Mouse (Mus musculus): Measurements from ENCODE around the gene Ctse. TPM values are rescaled to one million over a fixed set of nuclear protein-coding genes. Genes with fewer than 3 reads are reported as not detected.

Gene Ctse
- 15.9 and 16.5 TPM in 2 replicates for polyA plus RNA-seq (2015; fragmentation: Nextera tagmentation; extraction: Ambion mirVana)

DNA sequence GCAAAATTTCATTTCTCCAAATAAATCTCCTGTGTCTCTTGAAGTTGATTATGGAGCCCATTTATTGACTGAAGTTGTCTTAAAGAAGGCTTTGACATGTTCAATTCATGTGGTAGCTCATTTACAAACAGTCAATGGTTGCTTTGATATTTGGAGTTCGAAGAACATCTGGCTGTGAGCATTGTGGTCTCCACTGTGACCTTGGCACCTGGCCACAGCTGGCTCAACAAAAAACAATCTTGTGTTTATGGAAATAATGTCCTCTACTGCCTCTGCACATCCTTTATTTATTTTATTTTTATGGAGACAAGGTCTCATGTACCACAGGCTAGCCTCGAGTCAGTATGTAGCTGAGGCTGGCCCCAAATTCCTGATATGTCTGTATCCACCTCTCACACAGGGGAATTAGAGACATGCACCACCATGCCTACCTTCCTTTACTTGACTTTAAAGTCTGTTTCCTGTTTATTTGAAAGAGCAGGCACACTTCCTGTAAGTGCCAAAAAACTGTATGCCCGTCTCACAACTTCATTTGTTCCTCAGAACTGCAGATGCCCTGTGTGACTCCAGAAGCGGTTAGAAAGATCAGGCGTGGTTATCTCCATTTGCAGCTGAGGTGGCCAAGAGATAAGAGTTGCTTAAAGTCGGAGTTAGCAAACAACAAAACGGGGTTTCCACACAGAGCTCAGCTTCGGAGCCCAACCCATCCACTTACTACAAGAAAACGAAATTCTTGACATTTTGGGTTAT is at the start of gene Ctse:
Gene Ctse (plus strand): TSS at position 516 of the 750 bp plus-strand sequence.
- Histone ChIP-seq H3K27ac (no peak within 1 kb of the TSS), H3K4me1 (replicated peaks; ENCODE audit: insufficient read depth, low read length) (no peaks in the 10 kb centered on the region), H3K9ac (ENCODE audit: low read depth, low read length) (no peak within 1 kb of the TSS), H3K27me3 (ENCODE audit: insufficient read depth, low read length) (no peaks in the 10 kb centered on the region), H3K4me3 (replicated peaks; ENCODE audit: low read depth, low read length) (no peak within 1 kb of the TSS), H3K36me3 (ENCODE audit: insufficient read depth, low read length) (no peaks in the 10 kb centered on the region), H3K4me2 (ENCODE audit: low read length) (no peak within 1 kb of the TSS), H3K9me3 (replicated peaks; ENCODE audit: low read length) (no peaks in the 10 kb centered on the region)
- 74% methylated on average over 9 of the region's 9 CpGs for WGBS
- DNase-seq (ENCODE audit: low spot score): no peak
- TF ChIP-seq CTCF (IDR thresholded peaks at IDR 0.05; ENCODE audit: low read depth): no peak
- no peak for ATAC-seq (replicated peaks; ENCODE audit: low FRiP score, low read depth)

DNA sequence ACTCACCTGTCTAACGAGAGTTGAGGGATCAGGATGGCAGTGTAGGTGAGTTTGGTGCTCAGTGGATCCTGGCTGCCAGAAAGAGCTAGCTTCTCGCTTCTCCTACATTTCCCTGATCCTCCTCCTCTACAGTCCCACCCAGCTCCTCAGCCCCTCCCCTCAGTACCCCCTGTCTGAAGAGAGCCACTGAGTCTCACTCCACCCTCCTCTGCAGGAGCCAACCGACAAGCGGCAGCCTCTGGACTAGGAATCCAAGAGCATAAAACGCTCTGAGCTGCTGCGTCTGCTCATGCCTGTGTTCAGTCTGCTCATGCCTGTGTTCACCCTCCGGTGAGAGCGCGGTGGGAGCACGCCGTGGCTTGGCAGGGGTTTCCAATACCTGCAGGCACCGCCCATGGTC is 39.2 kb upstream of the Ctse start, which contains the start of gene Avpr1b:
Gene Avpr1b (plus strand): TSS at position 335 of the 400 bp plus-strand sequence.
- 24% methylated on average over 12 of the region's 12 CpGs for WGBS
- no peak for ATAC-seq (replicated peaks; ENCODE audit: low FRiP score, low read depth)
- H3K4me2 ChIP-seq (ENCODE audit: low read length): peak within 1 kb of the TSS; percentile 21; the same call in 1 of the 2 replicates
- H3K4me3 ChIP-seq (replicated peaks; ENCODE audit: low read depth, low read length): no peak within 1 kb of the TSS
- no peak for DNase-seq (ENCODE audit: low spot score)
- H3K4me1 ChIP-seq (replicated peaks; ENCODE audit: insufficient read depth, low read length): no peaks in the 10 kb centered on the region
- no peak for TF ChIP-seq CTCF (IDR thresholded peaks at IDR 0.05; ENCODE audit: low read depth)
- H3K27me3 ChIP-seq (ENCODE audit: insufficient read depth, low read length): no peaks in the 10 kb centered on the region; the same call in 1 of the 2 replicates
- H3K9me3 ChIP-seq (replicated peaks; ENCODE audit: low read length): no peaks in the 10 kb centered on the region
- peak within 1 kb of the TSS; percentile 27; the same call in 1 of the 2 replicates for H3K9ac ChIP-seq (ENCODE audit: low read depth, low read length)
- no peaks in the 10 kb centered on the region for H3K36me3 ChIP-seq (ENCODE audit: insufficient read depth, low read length)
- no peak within 1 kb of the TSS for H3K27ac ChIP-seq

DNA sequence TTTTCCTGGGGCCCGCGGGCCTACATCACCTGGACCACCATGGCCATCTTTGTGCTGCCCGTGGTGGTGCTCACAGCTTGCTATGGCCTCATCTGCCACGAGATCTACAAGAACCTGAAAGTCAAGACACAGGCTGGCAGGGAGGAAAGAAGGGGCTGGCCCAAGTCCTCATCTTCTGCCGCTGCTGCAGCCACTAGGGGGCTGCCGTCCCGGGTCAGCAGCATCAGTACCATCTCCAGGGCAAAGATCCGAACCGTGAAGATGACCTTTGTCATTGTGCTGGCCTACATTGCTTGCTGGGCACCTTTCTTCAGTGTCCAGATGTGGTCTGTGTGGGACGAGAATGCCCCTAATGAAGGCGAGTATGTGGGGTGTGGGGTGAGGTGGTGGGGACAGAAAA is 37.8 kb upstream of the Ctse start:
- Histone ChIP-seq H3K9me3 (replicated peaks; ENCODE audit: low read length) (no peaks in the 10 kb centered on the region), H3K4me2 (ENCODE audit: low read length) (no peak overlapping the region), H3K9ac (ENCODE audit: low read depth, low read length) (no peak overlapping the region), H3K27me3 (ENCODE audit: insufficient read depth, low read length) (no peaks in the 10 kb centered on the region; the same call in 1 of the 2 replicates), H3K27ac (no peak overlapping the region), H3K4me3 (replicated peaks; ENCODE audit: low read depth, low read length) (no peak overlapping the region), H3K4me1 (replicated peaks; ENCODE audit: insufficient read depth, low read length) (no peaks in the 10 kb centered on the region), H3K36me3 (ENCODE audit: insufficient read depth, low read length) (no peaks in the 10 kb centered on the region)
- no peak for ATAC-seq (replicated peaks; ENCODE audit: low FRiP score, low read depth)
- no peak for DNase-seq (ENCODE audit: low spot score)
- peak; percentile 55 for TF ChIP-seq CTCF (IDR thresholded peaks at IDR 0.05; ENCODE audit: low read depth)
- 37% methylated on average over 11 of the region's 11 CpGs for WGBS

DNA sequence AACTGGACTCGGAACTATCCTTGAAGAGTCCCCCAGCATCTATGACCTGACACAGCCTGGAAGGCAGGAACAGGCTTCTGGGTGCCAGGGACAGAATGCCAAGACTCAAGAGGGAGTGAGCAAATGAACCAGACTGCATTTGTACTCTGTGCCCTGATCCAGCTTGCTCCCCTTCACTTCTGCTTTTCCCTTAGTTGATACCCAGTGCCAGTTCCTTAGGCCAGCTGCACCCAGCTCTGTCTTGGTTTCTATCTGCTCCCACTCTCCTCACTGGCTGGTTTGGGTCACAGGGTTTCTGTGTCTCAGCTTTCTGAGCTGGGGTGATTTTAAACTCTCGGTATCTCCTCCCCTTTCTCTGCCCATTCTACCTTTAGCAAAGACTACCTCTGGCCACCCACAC is 31.4 kb upstream of the Ctse start:
- no peak overlapping the region for H3K27ac ChIP-seq
- H3K4me2 ChIP-seq (ENCODE audit: low read length): no peak overlapping the region
- no peaks in the 10 kb centered on the region for H3K36me3 ChIP-seq (ENCODE audit: insufficient read depth, low read length)
- H3K9ac ChIP-seq (ENCODE audit: low read depth, low read length): no peak overlapping the region
- H3K4me3 ChIP-seq (replicated peaks; ENCODE audit: low read depth, low read length): no peak overlapping the region
- TF ChIP-seq CTCF (IDR thresholded peaks at IDR 0.05; ENCODE audit: low read depth): no peak
- no peaks in the 10 kb centered on the region for H3K9me3 ChIP-seq (replicated peaks; ENCODE audit: low read length)
- H3K4me1 ChIP-seq (replicated peaks; ENCODE audit: insufficient read depth, low read length): no peaks in the 10 kb centered on the region
- no peak for ATAC-seq (replicated peaks; ENCODE audit: low FRiP score, low read depth)
- no peak for DNase-seq (ENCODE audit: low spot score)
- 71% methylated on average over 2 of the region's 2 CpGs for WGBS
- no peaks in the 10 kb centered on the region for H3K27me3 ChIP-seq (ENCODE audit: insufficient read depth, low read length)

DNA sequence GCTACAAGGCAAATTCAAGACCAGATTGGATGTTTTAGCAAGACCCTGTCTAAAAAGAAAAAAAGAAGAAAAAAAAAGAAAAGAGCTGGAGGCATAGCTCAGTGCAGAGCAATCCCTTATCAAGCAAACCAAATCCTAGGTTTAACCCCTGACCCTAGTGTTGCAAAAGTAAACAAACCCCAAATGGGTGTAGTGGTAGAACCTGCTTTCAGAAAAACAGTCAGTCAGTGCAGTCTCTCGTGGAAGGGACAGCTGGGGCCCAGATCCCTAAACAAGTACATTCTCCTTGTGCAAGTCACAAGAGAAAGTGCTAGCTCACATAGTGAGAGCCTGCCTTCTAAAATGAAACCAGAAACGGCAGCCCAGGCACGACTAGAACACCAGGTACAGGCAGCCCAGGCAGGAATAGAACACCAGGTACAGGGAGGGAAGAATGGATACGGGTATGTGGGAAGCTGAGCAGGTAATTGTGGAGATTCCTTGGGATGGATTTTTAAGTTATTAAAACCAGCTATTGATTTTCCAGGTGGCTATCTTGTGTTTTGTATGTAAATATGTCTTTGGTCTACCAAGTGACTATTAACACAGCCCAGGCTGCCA is 25.4 kb upstream of the Ctse start:
- Histone ChIP-seq H3K27me3 (ENCODE audit: insufficient read depth, low read length) (no peaks in the 10 kb centered on the region), H3K4me3 (replicated peaks; ENCODE audit: low read depth, low read length) (no peak overlapping the region), H3K4me2 (ENCODE audit: low read length) (no peak overlapping the region), H3K36me3 (ENCODE audit: insufficient read depth, low read length) (no peaks in the 10 kb centered on the region), H3K9me3 (replicated peaks; ENCODE audit: low read length) (no peaks in the 10 kb centered on the region), H3K9ac (ENCODE audit: low read depth, low read length) (no peak overlapping the region), H3K4me1 (replicated peaks; ENCODE audit: insufficient read depth, low read length) (no peaks in the 10 kb centered on the region), H3K27ac (no peak overlapping the region)
- DNase-seq (ENCODE audit: low spot score): no peak
- ATAC-seq (replicated peaks; ENCODE audit: low FRiP score, low read depth): no peak
- WGBS: 47% methylated on average over 4 of the region's 4 CpGs
- no peak for TF ChIP-seq CTCF (IDR thresholded peaks at IDR 0.05; ENCODE audit: low read depth)

DNA sequence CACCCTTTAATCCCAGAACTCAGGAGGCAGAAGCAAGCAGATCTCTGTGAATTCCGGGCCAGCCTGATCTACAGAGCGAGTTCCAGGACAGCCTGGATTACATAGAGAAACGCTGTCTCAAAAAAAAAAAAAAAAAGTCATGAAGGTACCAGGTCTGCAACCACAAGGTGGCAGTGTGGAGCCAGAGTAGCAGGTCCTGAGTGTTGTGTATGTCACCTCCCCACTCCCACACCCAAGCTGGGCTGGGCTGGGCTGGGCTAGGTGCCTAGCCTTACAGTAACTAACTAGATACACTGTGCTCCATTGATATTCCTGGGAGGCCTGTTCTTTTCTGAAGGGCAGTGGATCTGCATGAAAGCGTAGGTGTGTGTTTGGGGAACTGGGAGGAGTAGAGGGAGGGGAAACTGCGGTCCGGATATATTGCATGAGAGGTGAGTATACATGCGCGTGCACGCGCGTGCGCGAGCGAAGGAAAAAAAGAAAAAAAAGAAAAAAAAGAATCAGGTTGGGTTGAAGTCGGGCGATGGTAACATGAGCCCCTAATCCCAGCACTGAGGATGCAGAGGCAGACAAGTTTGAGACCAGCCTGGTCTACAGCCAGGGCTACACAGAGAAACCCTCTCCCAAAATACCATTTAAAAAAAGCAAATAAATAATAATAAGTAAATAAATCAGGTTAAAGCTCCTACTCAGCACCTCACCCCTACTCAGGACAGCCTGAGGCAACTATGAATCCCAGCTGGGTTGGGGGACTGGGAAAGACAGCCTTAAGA is 24.6 kb upstream of the Ctse start:
- Histone ChIP-seq H3K4me3 (replicated peaks; ENCODE audit: low read depth, low read length) (no peak overlapping the region), H3K9me3 (replicated peaks; ENCODE audit: low read length) (no peaks in the 10 kb centered on the region), H3K36me3 (ENCODE audit: insufficient read depth, low read length) (no peaks in the 10 kb centered on the region), H3K4me1 (replicated peaks; ENCODE audit: insufficient read depth, low read length) (no peaks in the 10 kb centered on the region), H3K9ac (ENCODE audit: low read depth, low read length) (no peak overlapping the region), H3K27ac (no peak overlapping the region), H3K4me2 (ENCODE audit: low read length) (no peak overlapping the region), H3K27me3 (ENCODE audit: insufficient read depth, low read length) (no peaks in the 10 kb centered on the region)
- ATAC-seq (replicated peaks; ENCODE audit: low FRiP score, low read depth) (peak; percentile 72), DNase-seq (ENCODE audit: low spot score) (peak; percentile 77)
- 77% methylated on average over 16 of the region's 16 CpGs for WGBS
- TF ChIP-seq CTCF (IDR thresholded peaks at IDR 0.05; ENCODE audit: low read depth): peak; percentile 80
